Mouse (Mus musculus) ES-CJ7 (cell line): ENCODE data around the gene Ctsk.

Experiments used
- DNase-seq: peaks from one replicate; pipeline ENCODE4 v3.0.0; 2011; ENCODE audit warnings: low read depth, low spot score

Ctsk gene

GRCm38 (mm10) chr3:95499024-95499423 is at the start of gene Ctsk:
TSS of gene Ctsk (plus strand) at chr3:95499256.
- no peak for DNase-seq

- peak; percentile 54 for DNase-seq
Observed at GRCm38 (mm10) chr3:95450408-95450807, 48.6 kb upstream of the Ctsk start.

DNA sequence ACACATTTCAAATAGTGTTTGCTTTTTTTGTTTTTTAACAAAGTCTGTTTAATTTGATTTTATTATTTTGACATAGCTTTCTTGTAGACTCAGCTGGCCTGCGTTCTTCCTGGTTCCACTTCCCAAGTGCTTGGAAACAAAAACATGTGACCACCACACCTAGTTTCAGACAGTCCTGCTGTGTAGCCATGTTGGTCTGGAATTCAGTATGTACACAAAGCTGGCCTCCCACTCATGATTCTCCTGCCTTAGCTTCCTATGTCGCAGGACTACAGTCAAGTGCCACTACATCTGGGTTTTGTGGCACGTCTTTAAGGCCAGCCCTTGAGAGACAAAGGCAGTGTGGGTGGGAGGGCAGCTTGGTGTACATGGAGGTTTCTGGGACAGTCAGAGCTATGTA is 48.1 kb upstream of the Ctsk start:
- no peak for DNase-seq

GRCm38 (mm10) chr3:95456367-95456766 is 42.7 kb upstream of the Ctsk start:
- DNase-seq = no peak

- no peak for DNase-seq
Observed at GRCm38 (mm10) chr3:95457758-95458157, 41.3 kb upstream of the Ctsk start.

GRCm38 (mm10) chr3:95459381-95459780 is 39.7 kb upstream of the Ctsk start:
- no peak for DNase-seq

DNA sequence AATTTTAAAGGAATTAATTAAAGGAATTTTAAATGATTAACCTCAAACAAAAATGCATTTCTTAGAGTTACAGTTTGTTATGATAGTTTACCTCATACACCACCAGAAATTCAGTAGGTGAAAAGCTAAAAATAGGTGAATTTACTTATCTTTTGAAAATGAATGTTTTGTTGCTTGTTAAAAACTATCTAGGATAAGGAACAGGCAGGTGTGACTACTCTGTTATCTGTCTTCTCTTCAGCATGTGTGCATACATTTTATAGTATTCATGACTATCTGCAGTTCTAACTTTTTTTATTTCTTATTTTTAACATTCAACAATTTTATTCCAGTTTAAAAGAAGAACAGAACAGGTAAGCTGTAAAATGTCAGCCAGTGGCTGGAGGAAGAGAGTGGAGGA is 35.2 kb upstream of the Ctsk start:
- DNase-seq = no peak

DNA sequence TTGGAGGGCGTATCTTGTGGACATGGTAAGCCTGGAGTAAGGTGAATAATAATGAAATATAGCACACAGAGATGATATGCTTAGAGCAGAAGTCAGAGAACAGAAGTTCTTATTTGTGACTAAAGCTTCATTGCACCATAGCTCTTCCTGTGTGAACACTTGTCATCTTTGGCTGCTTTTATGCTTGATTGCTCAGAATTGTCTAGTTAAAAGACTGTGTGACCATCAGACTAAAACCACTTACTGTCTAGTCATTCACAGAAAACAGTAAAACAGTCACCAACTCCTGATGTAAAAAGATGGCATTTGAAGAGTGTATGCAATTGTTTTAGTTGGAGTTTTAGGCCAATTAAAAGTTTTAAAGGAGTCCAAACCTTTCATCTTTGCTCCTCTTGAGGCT is 20.1 kb upstream of the Ctsk start:
- DNase-seq = no peak

- DNase-seq = no peak
Observed at GRCm38 (mm10) chr3:95486421-95486820, 12.6 kb upstream of the Ctsk start.

DNA sequence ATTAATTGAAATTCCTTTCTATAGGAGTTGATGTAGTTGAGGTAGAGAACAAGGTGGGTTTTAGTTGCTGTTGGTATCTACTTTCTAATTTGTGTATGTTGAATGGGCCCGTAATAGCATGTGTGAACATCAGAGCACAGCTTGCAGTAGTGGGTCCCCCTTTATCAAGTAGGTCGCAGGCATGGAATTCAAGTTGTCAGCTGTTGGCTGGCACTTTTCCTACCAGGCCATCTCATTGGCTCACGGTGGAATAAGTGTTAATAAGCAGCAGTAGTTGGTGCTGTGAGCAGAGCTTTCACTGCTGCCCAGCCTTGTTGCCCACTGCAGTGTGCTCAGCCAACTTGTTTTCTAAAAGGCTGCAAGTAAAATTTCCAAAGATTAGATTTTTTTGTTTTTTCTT is 10.4 kb upstream of the Ctsk start:
- no peak for DNase-seq

DNA sequence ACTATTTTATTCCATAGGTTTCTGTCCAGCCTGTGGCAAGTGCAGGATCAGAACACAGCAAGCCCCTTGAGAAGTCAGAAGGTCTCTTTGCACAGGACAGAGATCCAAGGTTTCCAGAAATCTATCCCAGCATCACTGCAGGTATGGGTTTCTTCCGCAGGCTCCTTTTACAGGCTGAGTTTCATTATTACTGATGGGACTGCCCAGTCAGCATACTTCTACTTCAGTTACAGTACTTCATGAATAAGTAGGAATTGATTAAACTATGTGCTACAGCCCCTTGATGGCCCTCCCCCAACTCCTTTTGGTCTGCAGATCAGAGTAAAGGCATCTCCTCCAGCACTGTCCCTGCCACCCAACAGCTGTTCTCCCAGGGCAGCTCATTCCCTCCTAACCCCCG is 8.8 kb upstream of the Ctsk start:
- DNase-seq = no peak

DNA sequence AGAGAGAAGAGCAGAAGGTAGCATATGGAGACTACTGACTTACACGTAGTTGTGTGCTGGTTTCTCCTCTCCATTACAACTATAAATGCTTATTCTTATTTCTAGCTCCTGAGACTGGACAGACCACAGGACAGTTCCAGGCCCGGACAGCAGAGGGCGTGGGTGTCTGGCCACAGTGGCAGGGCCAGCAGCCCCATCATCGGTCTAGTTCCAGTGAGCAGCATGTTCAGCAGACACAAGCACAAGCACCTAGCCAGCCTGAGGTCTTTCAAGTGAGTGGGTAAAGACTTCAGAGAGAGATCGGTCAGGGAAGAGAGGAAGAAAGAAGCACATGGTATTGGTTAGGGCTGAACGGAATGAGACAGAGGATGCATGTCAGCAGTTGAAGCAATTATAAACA is 4.7 kb upstream of the Ctsk start:
- DNase-seq = no peak

DNA sequence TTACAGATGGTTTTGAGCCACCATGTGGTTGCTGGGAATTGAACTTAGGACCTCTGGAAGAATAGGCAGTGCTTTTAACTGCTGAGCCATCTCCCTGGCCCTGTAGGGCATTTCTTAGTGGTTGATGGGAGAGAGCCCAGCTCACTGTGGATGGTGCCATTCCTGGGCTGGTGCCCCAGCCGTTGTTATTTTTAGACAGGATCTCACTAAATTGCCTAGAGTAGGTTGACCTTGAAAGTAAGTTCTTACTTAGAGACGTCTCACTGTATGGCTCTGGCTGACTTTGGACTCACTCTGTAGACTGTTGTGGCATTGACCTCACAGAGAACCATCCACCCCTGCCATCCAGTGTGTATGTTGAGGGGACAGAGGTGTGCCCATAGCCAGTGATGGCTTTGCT is 827 bp upstream of the Ctsk start:
- no peak for DNase-seq

DNA sequence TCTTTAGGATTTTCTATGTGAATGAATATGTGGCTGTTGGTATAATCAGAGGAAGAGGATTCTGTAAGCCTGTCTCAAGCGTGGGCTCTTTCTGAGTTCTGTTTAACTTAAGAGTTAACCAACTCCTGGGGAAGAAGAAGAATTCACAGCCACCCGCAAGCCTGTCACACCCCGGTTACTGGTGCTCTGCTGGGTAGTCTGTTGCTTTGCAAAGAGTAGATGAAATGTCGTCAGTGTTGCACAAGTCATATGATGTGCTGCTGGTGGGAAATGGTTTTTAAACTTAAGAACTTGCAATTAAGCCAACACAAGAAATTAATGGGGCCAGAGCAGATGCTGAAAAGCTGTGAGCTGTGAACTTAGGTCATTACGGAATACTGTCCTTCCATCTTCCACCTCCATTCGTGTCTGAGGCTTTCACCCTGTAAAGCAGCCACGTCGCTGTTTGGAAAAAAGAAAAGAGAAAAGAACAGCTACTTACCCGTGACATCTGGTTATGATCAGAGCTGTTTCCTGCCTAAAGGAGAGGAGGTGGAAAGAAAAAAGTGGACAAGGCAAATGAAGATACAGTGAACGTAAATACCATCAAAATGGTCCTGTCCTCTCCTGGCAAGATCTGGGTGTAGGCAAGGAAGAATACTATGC is 562 bp downstream of the Ctsk start:
- no peak for DNase-seq

DNA sequence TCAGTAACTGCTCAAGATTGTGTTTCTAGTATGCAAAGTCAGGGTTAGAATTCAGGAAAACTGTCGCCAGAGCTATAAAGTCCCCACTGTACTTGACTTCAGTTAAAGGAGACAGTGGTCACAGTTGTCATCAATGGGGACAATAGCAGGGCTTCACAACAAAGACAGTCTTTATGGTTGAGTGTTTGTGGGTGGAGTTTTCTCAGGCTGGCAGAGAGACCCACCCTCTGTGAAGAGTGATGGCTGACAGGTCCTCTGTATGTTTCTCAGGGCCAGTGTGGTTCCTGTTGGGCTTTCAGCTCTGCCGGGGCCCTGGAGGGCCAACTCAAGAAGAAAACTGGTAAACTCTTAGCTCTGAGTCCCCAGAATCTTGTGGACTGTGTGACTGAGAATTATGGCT is 3.3 kb downstream of the Ctsk start:
- no peak for DNase-seq

GRCm38 (mm10) chr3:95509348-95509747 is 10.3 kb downstream of the Ctsk start:
- no peak for DNase-seq

DNA sequence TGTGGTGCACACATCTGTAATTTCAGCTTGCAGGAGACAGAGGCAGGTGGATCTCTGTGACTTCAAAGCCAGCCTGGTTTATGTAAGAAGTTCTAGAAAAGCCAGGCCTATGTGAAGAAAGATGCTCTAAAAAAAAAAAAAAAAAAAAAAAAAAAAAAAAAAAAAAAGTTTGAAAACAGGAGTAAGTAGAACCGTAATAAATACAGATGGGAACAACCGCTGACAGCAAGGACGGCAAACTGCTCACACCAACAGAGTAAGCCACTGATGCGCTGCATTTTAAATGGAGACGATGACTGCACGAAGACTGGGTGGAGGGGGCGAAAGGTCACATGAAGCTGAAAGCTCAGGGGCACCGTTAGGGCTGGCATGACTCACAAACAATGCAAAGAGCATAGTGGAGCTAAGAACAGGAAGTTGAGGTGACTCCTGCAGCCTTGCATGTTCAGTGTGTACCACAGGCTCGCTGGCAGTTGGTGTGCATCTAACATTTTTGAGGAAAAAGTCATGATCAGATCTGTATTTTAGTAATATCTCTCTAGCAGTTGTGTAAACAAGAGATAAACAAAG is 12.6 kb downstream of the Ctsk start:
- no peak for DNase-seq

DNA sequence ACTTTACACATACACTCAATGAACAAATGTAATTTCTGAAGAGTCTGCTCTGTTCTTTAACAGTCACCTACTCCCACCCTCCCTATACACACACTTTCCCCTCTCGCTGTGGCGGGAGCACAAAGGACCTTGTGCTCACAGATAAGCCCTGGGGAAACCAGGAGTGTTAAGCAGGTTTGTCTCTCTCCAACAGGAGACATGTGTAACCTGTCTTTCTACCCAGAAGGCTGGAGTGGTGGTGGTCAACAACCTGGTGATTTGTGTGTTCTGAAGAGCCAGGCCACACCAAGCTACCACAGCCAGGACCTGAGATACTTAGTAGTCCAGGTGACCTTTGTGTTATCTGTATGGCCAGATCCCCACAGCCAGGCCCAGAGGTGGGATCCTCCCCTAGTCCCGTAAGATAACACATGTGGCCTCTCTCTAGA is 17.6 kb downstream of the Ctsk start:
- DNase-seq = no peak

GRCm38 (mm10) chr3:95517493-95517898 is 18.4 kb downstream of the Ctsk start:
- DNase-seq = peak; percentile 65

DNA sequence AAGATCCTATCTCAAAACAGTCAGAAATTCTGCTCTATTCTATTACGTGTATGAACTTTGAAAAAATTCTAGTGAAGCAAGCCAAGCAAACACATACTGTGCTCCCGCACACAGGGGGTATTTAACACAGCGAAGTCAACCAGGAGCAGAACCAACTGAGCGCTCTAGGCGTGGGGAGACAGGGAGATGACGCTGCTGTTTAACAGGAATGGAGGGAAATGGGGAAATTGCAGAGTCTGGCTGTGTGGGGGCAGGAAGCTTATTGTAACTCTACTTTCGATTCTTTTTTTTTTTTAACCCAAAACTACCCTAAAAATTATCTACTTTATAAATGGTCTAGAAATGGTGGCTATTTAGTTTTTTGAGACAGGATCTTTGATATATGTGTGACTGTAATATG is 19.8 kb downstream of the Ctsk start:
- DNase-seq = no peak

- no peak for DNase-seq
Observed at GRCm38 (mm10) chr3:95519315-95519714, 20.3 kb downstream of the Ctsk start.

GRCm38 (mm10) chr3:95520100-95520499 is 21.0 kb downstream of the Ctsk start:
- no peak for DNase-seq

- no peak for DNase-seq
Observed at GRCm38 (mm10) chr3:95521168-95521567, 22.1 kb downstream of the Ctsk start.

GRCm38 (mm10) chr3:95523662-95524061 is 24.6 kb downstream of the Ctsk start:
- DNase-seq = no peak
